Mouse (Mus musculus) layer of hippocampus, adult 11-12 months (tissue): ENCODE data around the gene 1700088E04Rik.

Experiments
- DNase-seq: peaks from one replicate; pipeline ENCODE4 v3.0.0; 2022; ENCODE audit warnings: low spot score

The 1700088E04Rik gene

GRCm38 (mm10) chr15:79099456-79099855 lies 41.6 kb downstream of the 1700088E04Rik start:
- DNase-seq: no peak

- no peak for DNase-seq
Observed at GRCm38 (mm10) chr15:79098868-79099267, 42.2 kb downstream of the 1700088E04Rik start.

- no peak for DNase-seq
Observed at GRCm38 (mm10) chr15:79098220-79098619, 42.8 kb downstream of the 1700088E04Rik start.

GRCm38 (mm10) chr15:79097611-79098025 lies 43.4 kb downstream of the 1700088E04Rik start:
- DNase-seq: peak; percentile 72

- no peak for DNase-seq
Observed at GRCm38 (mm10) chr15:79097135-79097534, 43.9 kb downstream of the 1700088E04Rik start.

GRCm38 (mm10) chr15:79096556-79096955 lies 44.5 kb downstream of the 1700088E04Rik start:
- DNase-seq: no peak

- DNase-seq: no peak
Observed at GRCm38 (mm10) chr15:79095483-79095882, 45.6 kb downstream of the 1700088E04Rik start.

- peak; percentile 70 for DNase-seq
Observed at GRCm38 (mm10) chr15:79093083-79093839, 47.8 kb downstream of the 1700088E04Rik start.

- no peak for DNase-seq
Observed at GRCm38 (mm10) chr15:79092284-79092683, 48.8 kb downstream of the 1700088E04Rik start.

GRCm38 (mm10) chr15:79079567-79079966 lies 61.5 kb downstream of the 1700088E04Rik start:
- no peak for DNase-seq
